Mouse (Mus musculus) layer of hippocampus, postnatal 10 days (tissue): ENCODE measurements around the gene Igsf21. TPM values are rescaled to one million over a fixed set of nuclear protein-coding genes. Genes with fewer than 3 reads are reported as not detected.

Experiments
- DNase-seq, 2 experiments: peaks; one replicate each; pipeline ENCODE4 v3.0.0; 2021; ENCODE audit warnings: low spot score in 2 of 2
- total RNA-seq, 2 experiments: library from RNA; stranded (reverse); gene quantifications; 2 replicates each; pipeline ENCODE4 v1.2.3; 2021

Igsf21 gene
- total RNA-seq, 2 experiments from 2014 or later, result 96.1 to 97.0 TPM

DNA sequence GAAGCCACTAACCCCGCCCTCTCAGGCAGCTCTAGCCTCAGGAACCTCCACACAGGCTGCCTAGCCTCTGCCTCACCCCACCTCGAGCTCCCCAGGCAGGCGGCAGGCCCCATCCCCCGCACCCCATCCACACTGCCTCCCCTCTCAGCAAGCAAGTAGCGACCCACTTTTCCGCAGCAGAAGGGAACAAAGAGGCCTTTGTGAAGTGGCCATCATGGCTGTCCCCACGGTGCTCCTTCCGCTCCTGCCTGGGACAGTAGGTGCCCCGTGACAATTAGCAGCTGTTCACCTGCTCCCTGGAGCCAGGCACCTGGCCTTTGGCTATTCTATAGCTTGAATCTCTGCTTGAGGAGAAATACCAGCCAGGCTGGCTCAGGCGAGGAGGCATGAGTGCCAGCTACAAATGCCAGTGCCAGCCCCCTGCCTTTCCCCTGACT lies 9.3 kb downstream of the Igsf21 start:
- DNase-seq, result peak; percentile 49 to 62

DNA sequence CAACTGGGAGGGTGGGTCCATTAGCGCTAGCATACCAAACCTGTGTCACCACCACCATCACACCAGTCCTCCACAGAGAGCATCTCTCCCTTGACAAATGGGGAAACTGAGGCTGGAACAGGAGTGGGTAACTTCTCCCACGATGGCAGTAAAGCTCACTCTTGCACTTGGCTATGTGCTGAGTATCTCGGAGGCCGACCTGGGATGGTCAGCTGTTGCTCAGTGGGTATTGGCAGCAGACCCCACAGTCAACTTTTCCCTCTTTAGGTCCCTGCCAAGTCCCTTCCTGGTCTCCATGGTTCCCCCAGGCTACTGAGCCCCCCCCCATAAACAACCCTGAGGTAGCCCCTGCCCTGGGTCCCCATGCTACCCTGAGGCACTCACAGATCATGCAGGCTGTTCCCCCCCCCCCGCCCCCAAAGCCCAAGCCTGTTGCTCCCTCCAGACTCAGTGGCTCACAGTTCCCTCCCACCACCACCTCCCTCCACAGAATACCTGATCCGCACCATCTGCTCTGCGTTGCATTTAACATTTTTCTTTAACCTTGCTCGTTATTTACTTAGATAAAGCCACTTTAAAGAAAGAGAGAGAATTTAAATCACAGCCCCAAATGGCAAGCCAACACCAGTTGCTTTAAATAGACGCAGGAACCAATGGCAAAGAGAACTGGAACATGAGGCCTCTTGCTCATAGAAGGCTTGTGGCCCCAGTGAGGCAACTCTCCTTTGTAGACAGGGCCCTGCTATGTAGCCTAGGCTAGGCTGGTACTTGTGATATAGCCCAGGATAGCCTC lies 11.0 kb downstream of the Igsf21 start:
- DNase-seq, result no peak

DNA sequence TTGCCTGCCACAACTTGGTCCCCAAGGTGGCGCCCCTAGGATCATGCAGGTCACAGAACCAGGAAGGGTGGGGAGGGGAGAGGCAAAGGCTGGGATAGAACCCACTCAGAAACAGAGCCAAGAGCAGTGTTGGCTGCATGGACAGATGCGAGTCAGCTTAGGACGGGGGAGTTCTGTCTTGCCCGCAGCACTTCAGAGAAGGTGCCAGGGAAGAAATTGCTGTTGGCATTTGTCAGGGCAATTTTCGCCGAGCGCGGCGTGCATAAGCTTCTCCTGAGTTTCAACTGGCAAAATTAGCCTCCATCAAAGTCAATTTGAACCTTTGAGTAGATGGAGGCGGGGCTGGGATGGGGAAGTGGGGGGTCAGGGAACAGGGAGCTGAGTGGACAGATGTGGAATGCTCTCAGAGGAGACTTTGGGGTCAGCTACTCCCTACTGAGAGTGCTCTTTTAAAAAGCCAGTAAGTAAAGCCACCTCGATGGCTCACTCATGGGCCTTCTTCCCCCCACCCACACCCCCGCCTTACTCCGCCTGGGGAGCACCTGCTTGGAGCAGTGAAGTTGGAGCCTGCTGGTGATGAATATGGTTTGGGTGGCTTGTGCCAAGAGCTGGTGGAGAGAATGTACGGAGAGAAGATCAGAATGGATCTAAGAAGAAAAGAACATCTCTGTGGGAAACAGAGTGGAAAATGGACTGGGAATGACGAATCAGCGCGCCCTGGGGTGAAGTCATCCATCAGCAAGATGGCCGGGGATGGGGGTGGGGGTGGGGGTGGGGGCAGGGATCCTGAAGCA lies 12.0 kb downstream of the Igsf21 start:
- no peak for DNase-seq

- no peak for DNase-seq
These were observed 18.7 kb downstream of the Igsf21 start for GRCm38 (mm10) chr4:140227837-140228236.

DNA sequence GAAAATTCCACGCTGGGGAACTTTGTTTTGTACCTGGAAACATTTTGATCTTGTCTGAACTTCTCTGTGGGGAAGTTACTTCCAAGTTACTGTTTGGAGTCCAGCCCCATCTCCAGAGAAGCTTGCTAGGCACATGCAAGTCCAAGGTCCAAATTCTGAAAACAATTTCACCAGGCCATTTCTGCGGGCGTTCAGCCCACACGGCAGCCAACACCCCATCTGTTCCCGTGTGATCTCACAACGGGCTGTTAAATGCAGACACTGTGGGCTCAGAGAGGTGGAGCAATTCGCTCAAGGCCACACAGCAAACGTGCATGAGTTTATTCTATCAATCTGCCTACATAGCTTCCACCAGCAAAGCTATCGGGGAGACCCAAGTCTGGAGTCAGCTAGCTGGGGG lies 21.4 kb downstream of the Igsf21 start:
- no peak for DNase-seq

DNA sequence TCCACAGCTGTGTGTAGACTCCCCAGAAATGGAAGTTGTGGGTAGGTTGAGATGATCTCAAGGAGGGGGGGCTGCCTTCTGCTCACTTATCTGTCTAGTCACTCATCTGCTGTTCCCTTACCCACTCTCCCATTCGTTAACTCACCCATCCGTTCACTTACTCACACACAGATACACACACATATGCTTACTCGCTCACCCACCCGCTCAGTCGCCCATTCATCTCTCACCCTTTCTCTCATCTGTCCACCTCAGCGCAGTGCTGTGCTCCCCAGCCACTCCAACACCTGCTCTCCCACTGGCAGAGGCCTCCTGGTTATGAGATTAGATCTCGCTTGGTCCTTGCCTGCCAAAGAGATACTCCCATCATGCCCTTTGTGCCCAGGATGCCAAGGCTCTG lies 22.1 kb downstream of the Igsf21 start:
- DNase-seq, result no peak

- peak; percentile 30 to 45 for DNase-seq
These were observed 23.5 kb downstream of the Igsf21 start for GRCm38 (mm10) chr4:140223067-140223466.

GRCm38 (mm10) chr4:140220326-140221093 lies 26.1 kb downstream of the Igsf21 start:
- DNase-seq, result peak in 1 of 2 experiments; percentile 28

- peak; percentile 29 to 34 for DNase-seq
These were observed 27.4 kb downstream of the Igsf21 start for GRCm38 (mm10) chr4:140218853-140219852.

- DNase-seq, result peak; percentile 51 to 66
These were observed 28.2 kb downstream of the Igsf21 start for GRCm38 (mm10) chr4:140218384-140218783.

GRCm38 (mm10) chr4:140217934-140218333 lies 28.6 kb downstream of the Igsf21 start:
- DNase-seq, result peak; percentile 22 to 48

- DNase-seq, result peak; percentile 27 to 37
These were observed 30.5 kb downstream of the Igsf21 start for GRCm38 (mm10) chr4:140216096-140216495.

DNA sequence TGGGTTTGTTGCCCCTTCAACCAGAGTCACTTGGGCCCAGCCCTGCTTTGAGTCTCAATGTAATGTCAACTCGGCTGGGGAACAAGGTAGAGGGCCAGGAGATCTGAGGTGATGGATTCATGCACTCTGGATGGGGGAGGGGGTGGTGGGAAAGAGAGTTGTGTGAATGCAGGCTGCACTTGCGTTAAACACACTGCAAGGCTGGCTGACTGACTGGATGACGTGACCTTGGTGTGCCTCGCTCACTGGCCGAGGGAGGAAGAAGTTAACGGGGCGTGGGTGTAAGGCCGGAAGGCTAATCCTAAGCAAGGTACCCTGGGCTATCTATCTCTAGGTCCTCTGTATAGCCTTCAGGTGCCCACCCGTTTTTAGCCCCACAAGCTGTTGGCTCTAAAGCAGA lies 31.4 kb downstream of the Igsf21 start:
- DNase-seq, result no peak

GRCm38 (mm10) chr4:140214406-140214805 lies 32.2 kb downstream of the Igsf21 start:
- DNase-seq, result no peak

GRCm38 (mm10) chr4:140210129-140210890 lies 36.3 kb downstream of the Igsf21 start:
- DNase-seq, result no peak

DNA sequence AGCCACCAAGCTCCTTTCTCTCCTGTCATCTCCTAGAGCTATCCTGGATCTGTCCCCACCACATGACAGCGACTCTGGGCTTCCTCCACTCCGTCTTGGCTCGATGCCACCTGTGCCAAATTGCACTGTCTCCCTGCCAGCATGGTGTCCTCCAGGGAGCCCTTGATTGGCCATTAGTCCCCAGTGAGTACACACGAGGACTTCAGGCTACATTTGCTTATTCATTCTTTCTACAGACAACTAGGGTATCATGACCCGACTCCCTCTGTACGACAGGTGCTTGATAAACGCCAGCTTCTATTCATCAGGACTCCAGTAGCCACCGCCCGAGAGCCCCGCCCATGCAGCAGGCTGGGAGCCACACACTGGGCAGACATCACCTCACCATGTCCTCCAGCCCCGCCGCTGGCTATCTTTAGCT lies 40.8 kb downstream of the Igsf21 start:
- peak; percentile 78 to 83 for DNase-seq

- DNase-seq, result no peak
These were observed 41.8 kb downstream of the Igsf21 start for GRCm38 (mm10) chr4:140204775-140205174.

- no peak for DNase-seq
These were observed 42.8 kb downstream of the Igsf21 start for GRCm38 (mm10) chr4:140203696-140204272.

- DNase-seq, result no peak
These were observed 44.4 kb downstream of the Igsf21 start for GRCm38 (mm10) chr4:140202196-140202595.
